24 mouse cellular contexts compared by ENCODE assay signal in genomic region chr3:100535298-100535697, GRCm38 (mm10).
"Had no signal": no experiment of that assay in that cellular context is flagged by ENCODE, and none has a peak within 500 bp of the region (broad histone marks: within the 10 kb centered on the region; RNA-seq: fewer than 3 reads in every experiment).

No protein-coding gene starts in this region.

- H3K27me3 ChIP-seq: intestine, embryonic 15.5 days; kidney, embryonic 15.5 days; limb, embryonic 12.5 days; limb, embryonic 15.5 days; neural tube, embryonic 12.5 days; neural tube, embryonic 15.5 days had no signal

- H3K4me3 ChIP-seq: intestine, embryonic 15.5 days; kidney, embryonic 15.5 days; left cerebral cortex, adult 2 months; limb, embryonic 12.5 days; limb, embryonic 15.5 days; megakaryocyte, embryonic 14.5 days; neural tube, embryonic 12.5 days; neural tube, embryonic 15.5 days had no signal

- H3K27ac ChIP-seq: intestine, embryonic 15.5 days; kidney, embryonic 15.5 days; left cerebral cortex, adult 2 months; limb, embryonic 12.5 days; limb, embryonic 15.5 days; liver, embryonic 14.5 days; neural tube, embryonic 12.5 days; neural tube, embryonic 15.5 days had no signal

- ATAC-seq: intestine, embryonic 15.5 days; liver, postnatal 0 days had no signal

- H3K36me3 ChIP-seq: intestine, embryonic 15.5 days; kidney, embryonic 15.5 days; limb, embryonic 12.5 days; limb, embryonic 15.5 days; neural tube, embryonic 12.5 days; neural tube, embryonic 15.5 days had no signal

- H3K4me1 ChIP-seq: kidney, embryonic 15.5 days; limb, embryonic 12.5 days; neural tube, embryonic 12.5 days; neural tube, embryonic 15.5 days had no signal

- H3K9me3 ChIP-seq: intestine, embryonic 15.5 days; kidney, embryonic 15.5 days; limb, embryonic 12.5 days; limb, embryonic 15.5 days; neural tube, embryonic 12.5 days; neural tube, embryonic 15.5 days had no signal

- H3K9ac ChIP-seq: intestine, embryonic 15.5 days; kidney, embryonic 15.5 days; limb, embryonic 12.5 days; limb, embryonic 15.5 days; liver, embryonic 14.5 days; liver, postnatal 0 days; neural tube, embryonic 12.5 days; neural tube, embryonic 15.5 days had no signal

- DNase-seq: kidney, adult 11 months; kidney, adult 8-10 months; kidney, postnatal 10 days; kidney, postnatal 36 days; layer of hippocampus, postnatal 36 days; left cerebral cortex, postnatal 4 days; liver, postnatal 0 days; midbrain, embryonic 14.5 days; right cerebral cortex, adult 18-20 months; right cerebral cortex, postnatal 14 days; right cerebral cortex, postnatal 4 days; thymus, adult 18-20 months; thymus, postnatal 36 days had no signal

- H3K4me2 ChIP-seq: intestine, embryonic 15.5 days; kidney, embryonic 15.5 days; limb, embryonic 12.5 days; limb, embryonic 15.5 days; liver, embryonic 11.5 days; midbrain, embryonic 11.5 days; neural tube, embryonic 12.5 days; neural tube, embryonic 15.5 days had no signal
